Mouse (Mus musculus) embryonic facial prominence, embryonic 15.5 days (tissue): ENCODE data around the gene A1cf. TPM values are rescaled to one million over a fixed set of nuclear protein-coding genes. Genes with fewer than 3 reads are reported as not detected.

ENCODE experiments used
- ATAC-seq: fragments of 200-750 bp; cut with Nextera tagmentation; 2 replicates; pipeline ENCODE4 v1.8.0; 2017; ENCODE audit warnings: low read depth, moderate TSS enrichment; ENCODE audit not compliant: insufficient number of reproducible peaks, low FRiP score, low TSS enrichment
- H3K27ac ChIP-seq: fragments of 300-500 bp; sonication (generic); replicated peaks from 2 replicates; pipeline ENCODE4 v1.5.1; 2015; ENCODE audit warnings: mild to moderate bottlenecking, inconsistent platforms
- H3K27me3 ChIP-seq: fragments of 300-500 bp; sonication (generic); 2 replicates; pipeline ENCODE4 v1.6.1; 2015; ENCODE audit warnings: inconsistent platforms
- H3K36me3 ChIP-seq: fragments of 300-500 bp; sonication (generic); 2 replicates; pipeline ENCODE4 v1.6.1; 2015; ENCODE audit warnings: mild to moderate bottlenecking, inconsistent platforms
- H3K4me1 ChIP-seq: fragments of 300-500 bp; sonication (generic); 2 replicates; pipeline ENCODE4 v1.6.1; 2015; ENCODE audit warnings: inconsistent platforms
- H3K4me2 ChIP-seq: fragments of 300-500 bp; sonication (generic); replicated peaks from 2 replicates; pipeline ENCODE4 v1.6.1; 2015; ENCODE audit warnings: mild to moderate bottlenecking, inconsistent platforms
- H3K4me3 ChIP-seq: fragments of 300-500 bp; sonication (generic); replicated peaks from 2 replicates; pipeline ENCODE4 v1.5.1; 2015; ENCODE audit warnings: mild to moderate bottlenecking, inconsistent platforms
- H3K9ac ChIP-seq: fragments of 300-500 bp; sonication (generic); 2 replicates; pipeline ENCODE4 v1.6.1; 2015; ENCODE audit warnings: inconsistent platforms
- H3K9me3 ChIP-seq: fragments of 300-500 bp; sonication (generic); replicated peaks from 2 replicates; pipeline ENCODE4 v1.6.1; 2016; ENCODE audit warnings: inconsistent platforms
- WGBS: fragments of 180-500 bp; shearing (Covaris S2); methylation state at CpG from one replicate; pipeline ENCODE4 v1.1.7; 2015; 5-methylcytosine and 5-hydroxymethylcytosine counted together
- polyA plus RNA-seq: library from polyadenylated mRNA; unstranded; fragments of >200 nt; fragmentation: Nextera tagmentation; extraction: Ambion mirVana; gene quantifications from 2 replicates; pipeline ENCODE4 v1.2.1, GENCODE M21; 2015

A1cf gene
- polyA plus RNA-seq = not detected in 2 replicates

- Histone ChIP-seq H3K27me3 (no peaks in the 10 kb centered on the region), H3K27ac (no peak within 1 kb of the TSS), H3K4me3 (no peak within 1 kb of the TSS), H3K4me1 (no peaks in the 10 kb centered on the region), H3K9ac (no peak within 1 kb of the TSS), H3K9me3 (no peaks in the 10 kb centered on the region), H3K4me2 (no peak within 1 kb of the TSS), H3K36me3 (no peaks in the 10 kb centered on the region)
- WGBS = 88% methylated on average over 7 of the region's 7 CpGs
- ATAC-seq = no peak
Measured at GRCm38 (mm10) chr19:31868521-31868920, at the start of gene A1cf. Gene A1cf (plus strand): TSS chr19:31868764.

GRCm38 (mm10) chr19:31834250-31834649, 34.3 kb upstream of the A1cf start:
- Histone ChIP-seq H3K27me3 (no peaks in the 10 kb centered on the region), H3K27ac (no peak overlapping the region), H3K4me1 (no peaks in the 10 kb centered on the region), H3K36me3 (no peaks in the 10 kb centered on the region), H3K4me2 (no peak overlapping the region), H3K9me3 (no peaks in the 10 kb centered on the region), H3K9ac (no peak overlapping the region), H3K4me3 (no peak overlapping the region)
- ATAC-seq = no peak
- WGBS = 92% methylated on average over 5 of the region's 5 CpGs

GRCm38 (mm10) chr19:31861909-31862308, 6.7 kb upstream of the A1cf start:
- H3K4me1 ChIP-seq = no peaks in the 10 kb centered on the region
- no peak overlapping the region for H3K9ac ChIP-seq
- no peak overlapping the region for H3K4me3 ChIP-seq
- H3K36me3 ChIP-seq = no peaks in the 10 kb centered on the region
- no peak overlapping the region for H3K27ac ChIP-seq
- H3K4me2 ChIP-seq = no peak overlapping the region
- H3K9me3 ChIP-seq = no peaks in the 10 kb centered on the region
- no peak for ATAC-seq
- WGBS = 57% methylated on average over 3 of the region's 3 CpGs
- H3K27me3 ChIP-seq = no peaks in the 10 kb centered on the region

- H3K4me1 ChIP-seq = no peaks in the 10 kb centered on the region
- H3K27me3 ChIP-seq = no peaks in the 10 kb centered on the region
- no peak overlapping the region for H3K4me2 ChIP-seq
- no peak overlapping the region for H3K9ac ChIP-seq
- no peaks in the 10 kb centered on the region for H3K36me3 ChIP-seq
- no peak overlapping the region for H3K27ac ChIP-seq
- WGBS = 72% methylated on average over 6 of the region's 6 CpGs
- H3K4me3 ChIP-seq = no peak overlapping the region
- no peaks in the 10 kb centered on the region for H3K9me3 ChIP-seq
- no peak for ATAC-seq
Measured at GRCm38 (mm10) chr19:31862512-31863249, 5.9 kb upstream of the A1cf start.

- 82% methylated on average over 4 of the region's 4 CpGs for WGBS
Measured at GRCm38 (mm10) chr19:31865451-31865850, 3.1 kb upstream of the A1cf start.

GRCm38 (mm10) chr19:31868076-31868475, 488 bp upstream of the A1cf start:
- H3K36me3 ChIP-seq = no peaks in the 10 kb centered on the region
- H3K27me3 ChIP-seq = no peaks in the 10 kb centered on the region
- WGBS = 81% methylated on average over 4 of the region's 4 CpGs
- no peak overlapping the region for H3K9ac ChIP-seq
- no peak overlapping the region for H3K4me3 ChIP-seq
- no peak overlapping the region for H3K27ac ChIP-seq
- H3K4me2 ChIP-seq = no peak overlapping the region
- no peak for ATAC-seq
- no peaks in the 10 kb centered on the region for H3K9me3 ChIP-seq
- H3K4me1 ChIP-seq = no peaks in the 10 kb centered on the region

More at GRCm38 (mm10) chr19:31865451-31865850, 3.1 kb upstream of the A1cf start:
- no peaks in the 10 kb centered on the region for H3K36me3 ChIP-seq
- no peak overlapping the region for H3K4me3 ChIP-seq
- no peaks in the 10 kb centered on the region for H3K4me1 ChIP-seq
- no peak overlapping the region for H3K27ac ChIP-seq
- H3K9ac ChIP-seq = no peak overlapping the region
- no peak overlapping the region for H3K4me2 ChIP-seq
- H3K27me3 ChIP-seq = no peaks in the 10 kb centered on the region
- H3K9me3 ChIP-seq = no peaks in the 10 kb centered on the region
- ATAC-seq = no peak

- no peak for ATAC-seq
- no peak overlapping the region for H3K9ac ChIP-seq
- H3K36me3 ChIP-seq = no peaks in the 10 kb centered on the region
- H3K4me2 ChIP-seq = no peak overlapping the region
- no peaks in the 10 kb centered on the region for H3K27me3 ChIP-seq
- no peak overlapping the region for H3K4me3 ChIP-seq
- H3K9me3 ChIP-seq = no peaks in the 10 kb centered on the region
- WGBS = 87% methylated on average over 6 of the region's 6 CpGs
- no peaks in the 10 kb centered on the region for H3K4me1 ChIP-seq
- no peak overlapping the region for H3K27ac ChIP-seq
Measured at GRCm38 (mm10) chr19:31868971-31869370, 407 bp downstream of the A1cf start.

GRCm38 (mm10) chr19:31871377-31871776, 2.8 kb downstream of the A1cf start:
- ATAC-seq = no peak
- no peak overlapping the region for H3K27ac ChIP-seq
- H3K27me3 ChIP-seq = no peaks in the 10 kb centered on the region
- H3K9me3 ChIP-seq = no peaks in the 10 kb centered on the region
- no peaks in the 10 kb centered on the region for H3K36me3 ChIP-seq
- WGBS = 77% methylated on average over 2 of the region's 2 CpGs
- H3K4me3 ChIP-seq = no peak overlapping the region
- no peak overlapping the region for H3K9ac ChIP-seq
- H3K4me2 ChIP-seq = no peak overlapping the region
- no peaks in the 10 kb centered on the region for H3K4me1 ChIP-seq

- Histone ChIP-seq H3K4me1 (no peaks in the 10 kb centered on the region), H3K27me3 (no peaks in the 10 kb centered on the region), H3K4me3 (no peak overlapping the region), H3K27ac (no peak overlapping the region), H3K9me3 (no peaks in the 10 kb centered on the region), H3K9ac (no peak overlapping the region), H3K4me2 (no peak overlapping the region), H3K36me3 (no peaks in the 10 kb centered on the region)
- WGBS = 71% methylated on average over 4 of the region's 4 CpGs
- no peak for ATAC-seq
Measured at GRCm38 (mm10) chr19:31877968-31878367, 9.4 kb downstream of the A1cf start.

- Histone ChIP-seq H3K4me1 (no peaks in the 10 kb centered on the region), H3K4me3 (no peak overlapping the region), H3K4me2 (no peak overlapping the region), H3K27me3 (no peaks in the 10 kb centered on the region), H3K9me3 (no peaks in the 10 kb centered on the region), H3K9ac (no peak overlapping the region), H3K36me3 (no peaks in the 10 kb centered on the region), H3K27ac (no peak overlapping the region)
- no peak for ATAC-seq
- WGBS = 78% methylated on average over 4 of the region's 4 CpGs
Measured at GRCm38 (mm10) chr19:31884594-31884993, 16.0 kb downstream of the A1cf start.

GRCm38 (mm10) chr19:31887275-31887674, 18.7 kb downstream of the A1cf start:
- no peak for ATAC-seq
- Histone ChIP-seq H3K9ac (no peak overlapping the region), H3K4me3 (no peak overlapping the region), H3K36me3 (no peaks in the 10 kb centered on the region), H3K4me1 (no peaks in the 10 kb centered on the region), H3K27me3 (no peaks in the 10 kb centered on the region), H3K27ac (no peak overlapping the region), H3K4me2 (no peak overlapping the region), H3K9me3 (no peaks in the 10 kb centered on the region)
- 81% methylated on average over 2 of the region's 2 CpGs for WGBS

- Histone ChIP-seq H3K27ac (no peak overlapping the region), H3K4me1 (no peaks in the 10 kb centered on the region), H3K4me3 (no peak overlapping the region), H3K9me3 (no peaks in the 10 kb centered on the region), H3K9ac (no peak overlapping the region), H3K27me3 (no peaks in the 10 kb centered on the region), H3K36me3 (no peaks in the 10 kb centered on the region), H3K4me2 (no peak overlapping the region)
- no peak for ATAC-seq
- 57% methylated on average over 4 of the region's 4 CpGs for WGBS
Measured at GRCm38 (mm10) chr19:31889988-31890387, 21.4 kb downstream of the A1cf start.
